Mouse (Mus musculus): ENCODE results near the gene Actl6b. TPM values are rescaled to one million over a fixed set of nuclear protein-coding genes. Genes with fewer than 3 reads are reported as not detected.
A peak's percentile ranks its signal among the peaks of the same experiment; 100 is the strongest.

Actl6b gene
- polyA plus RNA-seq, 2 experiments = 0.39 to 1.1 TPM

DNA sequence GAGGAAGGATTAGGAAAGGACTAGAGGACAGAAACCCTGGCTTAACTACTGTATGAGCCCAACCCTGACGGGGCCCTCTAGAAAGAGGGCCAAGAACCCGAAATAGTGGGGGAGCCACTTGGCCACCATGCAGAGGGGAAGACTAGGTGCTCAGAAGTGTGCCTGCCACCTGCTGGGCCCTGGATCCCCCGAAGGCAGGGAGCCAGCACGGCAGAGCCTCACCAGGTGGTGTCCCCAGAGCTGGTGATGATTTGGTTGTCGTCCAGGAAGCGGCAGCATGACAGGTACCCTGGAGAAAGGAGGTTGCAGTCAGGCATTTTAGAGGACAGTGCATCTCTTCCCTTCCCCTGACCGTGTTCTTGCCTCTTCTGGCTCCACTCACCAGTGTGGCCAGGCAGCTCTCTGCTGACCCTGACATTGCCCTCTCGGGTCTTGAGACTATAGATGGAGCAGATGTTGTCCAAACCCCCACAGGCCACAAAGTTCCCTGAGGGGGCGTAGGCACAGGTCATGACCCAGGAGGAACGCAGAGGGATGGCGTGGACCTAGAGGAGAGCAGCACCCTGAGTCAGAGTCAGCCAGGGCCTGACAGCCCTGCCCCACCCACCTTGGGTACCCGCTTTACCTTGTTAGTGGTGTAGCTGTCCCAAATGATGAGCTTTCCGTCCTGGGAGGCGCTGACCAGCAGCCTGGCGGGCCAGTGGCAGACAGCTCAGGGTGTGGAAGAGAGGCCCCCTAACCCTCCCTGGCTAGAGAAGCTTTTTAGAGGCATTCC, 23.9 kb upstream of the Actl6b start:
- peak overlapping the region; percentile 93 for H3K4me2 ChIP-seq (replicated peaks; ENCODE audit: low read depth, low read length, severe bottlenecking)
- ATAC-seq (ENCODE audit: low FRiP score, low read depth) (no peak), DNase-seq (ENCODE audit: low spot score) (no peak)
- no peak overlapping the region for H3K9ac ChIP-seq (ENCODE audit: low read depth, low read length, severe bottlenecking)
- peaks cover 7% of the 10 kb centered on the region; the same call in 1 of the 2 replicates for H3K4me1 ChIP-seq (ENCODE audit: control insufficient read depth, insufficient read depth, low read length)
- H3K4me3 ChIP-seq (replicated peaks; ENCODE audit: low read length) = no peak overlapping the region
- H3K9me3 ChIP-seq (ENCODE audit: control insufficient read depth, low read length) = no peaks in the 10 kb centered on the region
- peaks cover 58% of the 10 kb centered on the region for H3K36me3 ChIP-seq (ENCODE audit: control insufficient read depth, insufficient read depth, low read length)
- H3K27me3 ChIP-seq (ENCODE audit: control insufficient read depth, insufficient read depth, low read length) = no peaks in the 10 kb centered on the region
- WGBS = 68% methylated on average over 15 of the region's 15 CpGs
- peak overlapping the region; percentile 89; the same call in 1 of the 2 replicates for H3K27ac ChIP-seq (replicated peaks; ENCODE audit: low read depth, low read length)
- TF ChIP-seq POLR2A (IDR thresholded peaks at IDR 0.05; ENCODE audit: borderline replicate concordance, extremely low read depth, insufficient read depth, insufficient read length) = no peak

GRCm38 (mm10) chr5:137530075-137530474, 23.2 kb upstream of the Actl6b start:
- H3K36me3 ChIP-seq (ENCODE audit: control insufficient read depth, insufficient read depth, low read length) = peaks cover 51% of the 10 kb centered on the region
- H3K9ac ChIP-seq (ENCODE audit: low read depth, low read length, severe bottlenecking) = peak overlapping the region; percentile 84
- no peaks in the 10 kb centered on the region for H3K9me3 ChIP-seq (ENCODE audit: control insufficient read depth, low read length)
- no peaks in the 10 kb centered on the region for H3K27me3 ChIP-seq (ENCODE audit: control insufficient read depth, insufficient read depth, low read length)
- peak overlapping the region; percentile 83 for H3K4me3 ChIP-seq (replicated peaks; ENCODE audit: low read length)
- H3K27ac ChIP-seq (replicated peaks; ENCODE audit: low read depth, low read length) = peak overlapping the region; percentile 89; the same call in 1 of the 2 replicates
- peaks cover 7% of the 10 kb centered on the region; the same call in 1 of the 2 replicates for H3K4me1 ChIP-seq (ENCODE audit: control insufficient read depth, insufficient read depth, low read length)
- H3K4me2 ChIP-seq (replicated peaks; ENCODE audit: low read depth, low read length, severe bottlenecking) = peak overlapping the region; percentile 93
- 75% methylated on average over 8 of the region's 8 CpGs for WGBS
- ATAC-seq (ENCODE audit: low FRiP score, low read depth) = no peak
- no peak for TF ChIP-seq POLR2A (IDR thresholded peaks at IDR 0.05; ENCODE audit: borderline replicate concordance, extremely low read depth, insufficient read depth, insufficient read length)
- no peak for DNase-seq (ENCODE audit: low spot score)

GRCm38 (mm10) chr5:137530588-137531413, 22.5 kb upstream of the Actl6b start:
- WGBS = under 1% methylated on average over 40 of the region's 46 CpGs
- TF ChIP-seq POLR2A (IDR thresholded peaks at IDR 0.05; ENCODE audit: borderline replicate concordance, extremely low read depth, insufficient read depth, insufficient read length) = no peak
- peak; percentile 48 for ATAC-seq (ENCODE audit: low FRiP score, low read depth)

DNA sequence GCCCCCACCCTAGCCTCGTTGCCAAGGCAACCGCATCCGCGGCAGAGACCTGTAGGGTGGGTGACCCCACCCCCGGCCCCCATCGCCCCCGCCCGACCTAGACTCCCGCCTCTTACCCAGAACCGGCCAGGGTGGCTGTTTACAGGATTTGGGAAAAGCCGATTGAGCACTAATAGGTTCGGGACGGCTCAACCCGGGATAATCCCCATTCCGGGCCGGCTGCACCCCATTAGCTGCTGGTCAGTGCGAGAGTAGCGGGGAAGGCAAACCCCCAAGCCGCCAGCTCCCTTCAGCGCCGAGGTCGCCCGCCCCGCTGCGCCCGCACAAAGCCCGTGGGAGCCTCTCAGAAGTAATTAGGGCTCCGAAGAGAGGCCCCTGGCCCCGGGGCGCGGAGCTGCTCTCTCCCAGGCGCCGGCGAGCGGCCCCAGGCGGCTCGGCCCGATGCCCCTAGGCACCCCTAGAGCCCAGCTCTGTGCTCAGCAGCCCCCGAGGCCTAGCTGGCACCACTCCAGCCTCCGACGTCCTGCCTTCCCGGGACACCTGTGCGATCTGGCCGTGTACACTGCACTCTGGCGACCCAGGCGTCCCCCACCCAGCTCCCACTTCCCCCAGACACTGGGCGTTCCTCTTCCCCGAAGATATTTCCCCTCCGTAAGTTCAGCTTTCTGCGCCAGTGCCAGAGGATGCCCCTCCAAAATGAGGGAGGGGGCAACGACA, 21.7 kb upstream of the Actl6b start:
- Histone ChIP-seq H3K4me2 (replicated peaks; ENCODE audit: low read depth, low read length, severe bottlenecking) (peak overlapping the region; percentile 93), H3K4me1 (ENCODE audit: control insufficient read depth, insufficient read depth, low read length) (peaks cover 7% of the 10 kb centered on the region; the same call in 1 of the 2 replicates), H3K36me3 (ENCODE audit: control insufficient read depth, insufficient read depth, low read length) (peaks cover 37% of the 10 kb centered on the region), H3K4me3 (replicated peaks; ENCODE audit: low read length) (peak overlapping the region; percentile 83), H3K27me3 (ENCODE audit: control insufficient read depth, insufficient read depth, low read length) (no peaks in the 10 kb centered on the region), H3K9ac (ENCODE audit: low read depth, low read length, severe bottlenecking) (peak overlapping the region; percentile 84), H3K27ac (replicated peaks; ENCODE audit: low read depth, low read length) (peak overlapping the region; percentile 89), H3K9me3 (ENCODE audit: control insufficient read depth, low read length) (no peaks in the 10 kb centered on the region)
- TF ChIP-seq POLR2A (IDR thresholded peaks at IDR 0.05; ENCODE audit: borderline replicate concordance, extremely low read depth, insufficient read depth, insufficient read length) = no peak
- ATAC-seq (ENCODE audit: low FRiP score, low read depth) (no peak), DNase-seq (ENCODE audit: low spot score) (peak; percentile 46)
- under 1% methylated on average over 47 of the region's 51 CpGs for WGBS

More at GRCm38 (mm10) chr5:137530588-137531413, 22.5 kb upstream of the Actl6b start:
- peak; percentile 85 for DNase-seq (ENCODE audit: low spot score)
- Histone ChIP-seq H3K4me3 (replicated peaks; ENCODE audit: low read length) (peak overlapping the region; percentile 83), H3K27me3 (ENCODE audit: control insufficient read depth, insufficient read depth, low read length) (no peaks in the 10 kb centered on the region), H3K9ac (ENCODE audit: low read depth, low read length, severe bottlenecking) (peak overlapping the region; percentile 84), H3K27ac (replicated peaks; ENCODE audit: low read depth, low read length) (peak overlapping the region; percentile 89), H3K4me2 (replicated peaks; ENCODE audit: low read depth, low read length, severe bottlenecking) (peak overlapping the region; percentile 93), H3K4me1 (ENCODE audit: control insufficient read depth, insufficient read depth, low read length) (peaks cover 7% of the 10 kb centered on the region; the same call in 1 of the 2 replicates), H3K9me3 (ENCODE audit: control insufficient read depth, low read length) (no peaks in the 10 kb centered on the region), H3K36me3 (ENCODE audit: control insufficient read depth, insufficient read depth, low read length) (peaks cover 44% of the 10 kb centered on the region)

Data from limb, embryonic 14.5 days (tissue).